ENCODE assay signal across 8 mouse cellular contexts in the genomic region with DNA sequence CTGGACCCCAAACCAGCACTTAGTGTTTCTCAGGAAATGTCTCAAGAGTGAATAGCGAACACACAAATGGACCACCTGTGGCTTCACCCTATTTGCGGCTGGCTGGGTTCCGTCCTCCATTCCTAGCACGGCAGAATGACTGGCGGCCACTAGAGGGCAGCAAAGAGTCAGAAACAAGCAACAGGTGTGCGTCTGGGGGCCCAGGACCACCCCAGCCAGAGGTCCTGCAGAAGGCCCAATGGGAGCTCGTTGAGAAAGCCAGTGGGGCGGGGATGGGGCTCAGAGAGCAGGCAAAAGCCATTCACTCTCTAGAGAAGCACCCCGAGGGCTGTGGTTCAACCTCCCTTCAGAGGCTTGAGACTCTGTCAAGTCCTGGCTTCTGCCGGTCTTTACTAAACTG.
DNase-seq lines count a peak whose midpoint lies in the region; ATAC-seq and TF ChIP-seq lines count a peak whose summit lies in the region.

No protein-coding gene starts in this region.

- TF ChIP-seq POLR2A in bone marrow macrophage, adult 2 months (IDR thresholded peaks at IDR 0.05; ENCODE audit: borderline replicate concordance, low read depth, low read length), result no peak

- intact Hi-C loops in heart, postnatal 36 days (cut with DNase I), result loop anchor here (5.0 kb wide), 1 partner anchor 348 kb away; no protein-coding TSS in a partner anchor

- peak; percentile 30 for DNase-seq in MEL-GATA-1-ER (ENCODE audit: extremely low read depth, low read depth)
- peak; percentile 72 to 77 for DNase-seq in heart, postnatal 36 days
- DNase-seq in left cerebral cortex, adult 11 months (ENCODE audit: low spot score), result peak; percentile 55
- DNase-seq in mesoderm, embryonic 11.5 days (ENCODE audit: low read depth, low spot score), result peak; percentile 84
- DNase-seq in skeletal muscle tissue, adult 2 months (ENCODE audit: low read depth, low spot score), result peak; percentile 13
- DNase-seq in yolk sac, embryonic 10.5 days (ENCODE audit: low spot score), result peak; percentile 39

- H3K27ac ChIP-seq in bone marrow macrophage, adult 2 months (ENCODE audit: insufficient read depth, low read depth, low read length), result no peak overlapping the region

- TF ChIP-seq CTCF in bone marrow macrophage, adult 2 months (IDR thresholded peaks at IDR 0.05; ENCODE audit: low read depth, low read length), result peak; percentile 95

- peak; percentile 58; the same call in 1 of the 2 replicates for ATAC-seq in erythroid progenitor cell, adult 5-6 weeks (replicated peaks; ENCODE audit: low FRiP score, poor library complexity, severe bottlenecking)

- no peaks in the 10 kb centered on the region for H3K4me1 ChIP-seq in bone marrow macrophage, adult 2 months (ENCODE audit: control insufficient read depth, insufficient read depth, low read length)

- no peak overlapping the region for H3K4me3 ChIP-seq in bone marrow macrophage, adult 2 months (ENCODE audit: insufficient read depth, low read length)

Comparison
In these comparisons a context has a peak if more than half of its experiments do, and no peak if none do; other contexts are left out.
1. DNase-seq: peak in every context shown above with its lines; median percentile 84 in mesoderm, embryonic 11.5 days; 74 in heart, postnatal 36 days; 55 in left cerebral cortex, adult 11 months; 39 in yolk sac, embryonic 10.5 days; 30 in MEL-GATA-1-ER; 13 in skeletal muscle tissue, adult 2 months.